Mouse (Mus musculus) colon, adult 2 months (tissue): Measurements from ENCODE around the gene Mup18. TPM values are rescaled to one million over a fixed set of nuclear protein-coding genes. Genes with fewer than 3 reads are reported as not detected.

Source experiments
- polyA plus RNA-seq: library from polyadenylated mRNA; depleted of rRNA; stranded (reverse); fragments of >200 nt; gene quantifications from 2 replicates; pipeline ENCODE4 v1.2.3, GENCODE M21; 2012; rRNA removed

Gene Mup18
- polyA plus RNA-seq = not detected in 2 replicates

DNA sequence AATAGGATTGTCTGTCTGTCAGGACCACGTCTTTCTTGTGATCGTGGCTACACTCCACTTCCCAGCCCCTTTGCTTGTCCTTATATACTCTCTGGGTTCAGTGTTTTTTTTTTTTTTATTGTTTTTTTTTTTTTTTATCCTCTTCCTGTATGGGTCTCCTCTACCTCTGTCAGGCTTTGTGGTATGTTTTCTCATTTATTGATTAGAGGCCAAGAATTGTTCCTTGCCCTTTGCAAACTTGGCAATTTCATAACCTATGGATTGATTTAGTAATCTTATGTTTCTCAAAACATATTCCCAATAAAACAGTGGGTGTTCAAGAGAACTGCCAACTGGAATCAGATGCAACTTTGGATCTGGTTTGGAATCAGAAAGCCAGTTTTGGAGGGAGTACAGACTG is at the start of gene Mup18:
TSS of gene Mup18 (minus strand) at position 101 of the 400 bp plus-strand sequence.

Other genes with a start within 250 kb of the Mup18 start
- gene Mup15, start 234.4 kb downstream of the Mup18 start, polyA plus RNA-seq = not detected in 2 replicates
- gene Mup16, start 154.6 kb downstream of the Mup18 start, polyA plus RNA-seq = not detected in 2 replicates
- not detected in 2 replicates for gene Mup17, start 78.3 kb downstream of the Mup18 start, polyA plus RNA-seq
- gene Mup19, start 108.1 kb upstream of the Mup18 start, polyA plus RNA-seq = not detected in 2 replicates
- gene Mup5, start 161.1 kb upstream of the Mup18 start, polyA plus RNA-seq = not detected in 2 replicates